Mouse (Mus musculus) gastrocnemius, postnatal 4 days (tissue): ENCODE data around the gene Cdk5rap1. TPM values are rescaled to one million over a fixed set of nuclear protein-coding genes. Genes with fewer than 3 reads are reported as not detected.

Experiments used
- DNase-seq, 2 experiments: peaks; one replicate each; pipeline ENCODE4 v3.0.0; 2021 to 2022; ENCODE audit warnings: low spot score in 2 of 2, mixed read lengths in 2 of 2
- long read RNA-seq, 2 experiments: library from polyadenylated mRNA; stranded (forward); transcript quantifications; one replicate each; pipeline ENCODE4 v2.0.0; 2021
- total RNA-seq, 2 experiments: library from RNA; stranded (reverse); gene quantifications; 2 replicates each; pipeline ENCODE4 v1.2.3; 2021

Gene Cdk5rap1
- 10 to 100 TPM; 11.6 to 12.1 TPM for total RNA-seq
- long read RNA-seq, experiment 1, transcript Cdk5rap1-201 (14 exons, 1,970 nt), result major isoform, 5 of 7 reads
- long read RNA-seq, experiment 1, partial matches to known transcripts, result 0 of 7 reads
- long read RNA-seq, experiment 1, other reads (novel, unspliced or antisense), result 1 of 7 reads
- long read RNA-seq, experiment 2, partial matches to known transcripts, result 3 of 10 reads
- long read RNA-seq, experiment 2, other reads (novel, unspliced or antisense), result 4 of 10 reads

GRCm38 (mm10) chr2:154372842-154373500 lies at the start of gene Cdk5rap1:
Gene Cdk5rap1, minus strand, starts transcription at chr2:154373010.
- DNase-seq, result no peak

GRCm38 (mm10) chr2:154422181-154422580 lies 49.4 kb upstream of the Cdk5rap1 start:
- DNase-seq, result no peak

- DNase-seq, result no peak
Observed at GRCm38 (mm10) chr2:154420942-154421731, 48.3 kb upstream of the Cdk5rap1 start.

- no peak for DNase-seq
Observed at GRCm38 (mm10) chr2:154419631-154420515, 47.1 kb upstream of the Cdk5rap1 start.

- no peak for DNase-seq
Observed at GRCm38 (mm10) chr2:154418001-154418400, 45.2 kb upstream of the Cdk5rap1 start.

- DNase-seq, result peak; percentile 57 to 84
Observed at GRCm38 (mm10) chr2:154417107-154417506, 44.3 kb upstream of the Cdk5rap1 start.

- no peak for DNase-seq
Observed at GRCm38 (mm10) chr2:154412018-154412666, 39.3 kb upstream of the Cdk5rap1 start.

GRCm38 (mm10) chr2:154410355-154410754 lies 37.5 kb upstream of the Cdk5rap1 start:
- DNase-seq, result peak in 1 of 2 experiments; percentile 34

GRCm38 (mm10) chr2:154407643-154408445 lies 35.0 kb upstream of the Cdk5rap1 start, which contains the start of gene Snta1:
Gene Snta1, minus strand, starts transcription at chr2:154408099.
- DNase-seq, result peak; percentile 73 to 88

GRCm38 (mm10) chr2:154407063-154407642 lies 34.3 kb upstream of the Cdk5rap1 start:
- no peak for DNase-seq

- DNase-seq, result no peak
Observed at GRCm38 (mm10) chr2:154405447-154405994, 32.7 kb upstream of the Cdk5rap1 start.

- peak in 1 of 2 experiments; percentile 34 for DNase-seq
Observed at GRCm38 (mm10) chr2:154402811-154403210, 30.0 kb upstream of the Cdk5rap1 start.

GRCm38 (mm10) chr2:154401976-154402375 lies 29.2 kb upstream of the Cdk5rap1 start:
- DNase-seq, result no peak

GRCm38 (mm10) chr2:154399325-154399724 lies 26.5 kb upstream of the Cdk5rap1 start:
- no peak for DNase-seq

GRCm38 (mm10) chr2:154398267-154398666 lies 25.5 kb upstream of the Cdk5rap1 start:
- DNase-seq, result no peak

- DNase-seq, result no peak
Observed at GRCm38 (mm10) chr2:154396529-154396928, 23.7 kb upstream of the Cdk5rap1 start.

- no peak for DNase-seq
Observed at GRCm38 (mm10) chr2:154394602-154395001, 21.8 kb upstream of the Cdk5rap1 start.

GRCm38 (mm10) chr2:154390180-154390964 lies 17.6 kb upstream of the Cdk5rap1 start:
- peak; percentile 79 to 92 for DNase-seq
